Mouse (Mus musculus) 3T3-L1 (cell line): Measurements from ENCODE around the gene Abcc9.
"Not testable (repeated sequence)": the region's sequence is repeated elsewhere in the genome, so short reads cannot be mapped to it uniquely, and the experiment has no call there.

ENCODE experiments used
- DNase-seq: peaks from one replicate; pipeline ENCODE4 v3.0.0-alpha.2; 2015; ENCODE audit warnings: low read depth, low spot score

Gene Abcc9

DNA sequence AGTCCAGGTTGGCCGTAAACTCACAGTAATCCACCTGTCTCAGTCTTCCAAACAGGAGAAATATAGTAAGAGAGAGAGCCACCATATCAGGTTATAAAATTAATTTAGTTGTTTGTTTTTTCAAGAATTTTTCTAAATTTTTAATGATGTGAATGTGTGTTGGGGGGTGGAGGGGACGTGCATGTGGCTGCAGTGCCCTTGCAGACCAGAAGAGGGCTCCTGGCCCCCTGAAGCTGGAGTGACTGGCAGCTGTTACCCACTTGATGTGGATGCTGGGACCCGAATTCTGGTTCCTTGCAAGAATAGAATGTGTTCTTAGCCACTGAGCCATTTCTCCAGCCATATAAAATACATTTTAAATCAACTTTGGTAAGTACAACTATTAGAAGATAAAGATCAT lies 4.6 kb upstream of the Abcc9 start:
- DNase-seq, result no peak

DNA sequence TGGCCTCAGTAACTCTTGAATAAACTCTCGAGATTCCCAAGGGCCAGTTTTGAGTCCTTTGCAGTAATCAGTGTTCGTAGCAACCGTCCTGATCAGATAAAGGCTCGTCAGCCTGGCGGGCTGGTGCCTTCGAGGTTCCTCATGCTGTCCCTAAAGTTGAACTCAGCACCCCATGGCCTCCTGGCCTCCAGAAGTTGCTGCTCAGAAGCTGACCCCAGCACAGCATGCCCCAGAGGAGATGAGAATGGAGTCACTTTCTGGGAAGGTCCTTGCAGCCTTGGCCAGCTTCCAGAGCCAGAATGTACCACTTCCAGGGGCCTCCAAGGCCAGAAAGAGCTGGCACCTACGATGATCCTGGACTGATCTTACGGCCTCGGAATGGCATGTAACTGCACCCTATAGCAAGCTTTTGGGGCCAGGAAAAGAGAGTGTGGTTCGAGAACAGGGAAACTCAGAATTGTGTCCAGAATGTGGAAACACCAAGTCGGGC lies 1.4 kb upstream of the Abcc9 start:
- DNase-seq, result no peak

DNA sequence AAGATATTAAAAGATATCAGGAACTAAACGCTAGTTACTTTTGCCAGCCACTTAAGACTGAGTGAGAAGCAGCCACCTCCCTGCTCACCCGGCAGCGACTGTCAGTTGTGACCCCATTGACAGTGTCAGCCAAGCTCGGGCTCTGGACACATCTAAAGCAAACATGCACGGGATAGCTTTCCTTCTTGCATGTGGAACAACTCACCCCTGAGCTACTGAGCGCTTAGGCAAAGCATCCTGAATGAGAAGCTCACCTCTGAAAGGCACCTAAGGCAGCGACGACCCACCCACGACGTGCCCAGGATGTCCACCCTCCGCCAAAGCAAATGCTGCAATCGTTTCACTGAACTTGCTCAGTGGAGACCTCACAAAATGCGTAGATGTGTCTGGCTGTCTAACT lies 954 bp downstream of the Abcc9 start:
- DNase-seq, result no peak

DNA sequence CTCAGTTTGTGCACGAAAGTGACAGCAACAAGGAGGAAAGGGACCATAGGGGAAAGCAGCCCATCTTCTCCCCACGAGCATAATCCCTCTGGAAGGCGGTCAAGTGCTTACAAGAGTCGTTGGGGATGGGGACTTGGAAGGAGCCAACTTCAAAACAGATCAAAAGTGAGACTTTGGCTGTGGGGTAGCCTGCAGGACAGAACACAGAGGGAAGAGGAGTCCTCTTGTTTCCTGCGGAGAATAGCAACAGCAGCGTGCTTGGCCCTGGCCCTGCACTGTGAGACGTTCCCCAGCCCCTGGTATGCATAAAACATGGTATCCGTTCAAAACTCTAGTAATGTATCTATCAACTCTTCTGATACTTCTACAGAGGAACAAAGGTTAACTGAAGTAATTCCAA lies 1.4 kb downstream of the Abcc9 start:
- DNase-seq, result no peak

DNA sequence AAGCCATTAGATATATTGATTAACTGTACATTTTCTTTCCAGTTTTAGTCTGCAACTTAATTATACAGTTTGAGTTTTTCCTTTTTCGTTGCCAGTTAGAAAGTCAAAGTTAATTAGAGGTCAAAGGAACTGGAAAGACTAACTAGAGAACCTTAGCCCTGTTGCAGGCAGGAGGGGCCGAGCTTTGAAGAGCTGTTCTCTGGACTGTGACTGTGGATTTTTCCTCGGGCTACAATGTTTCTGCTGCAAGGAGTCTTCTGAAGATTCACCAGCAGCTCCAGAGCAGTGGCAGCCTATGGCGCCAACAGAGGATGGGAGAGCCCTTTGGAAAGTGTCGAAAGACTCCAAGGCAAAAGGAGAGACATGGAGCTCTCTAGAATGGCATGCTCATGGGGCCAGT lies 10.0 kb downstream of the Abcc9 start:
- no peak for DNase-seq

DNA sequence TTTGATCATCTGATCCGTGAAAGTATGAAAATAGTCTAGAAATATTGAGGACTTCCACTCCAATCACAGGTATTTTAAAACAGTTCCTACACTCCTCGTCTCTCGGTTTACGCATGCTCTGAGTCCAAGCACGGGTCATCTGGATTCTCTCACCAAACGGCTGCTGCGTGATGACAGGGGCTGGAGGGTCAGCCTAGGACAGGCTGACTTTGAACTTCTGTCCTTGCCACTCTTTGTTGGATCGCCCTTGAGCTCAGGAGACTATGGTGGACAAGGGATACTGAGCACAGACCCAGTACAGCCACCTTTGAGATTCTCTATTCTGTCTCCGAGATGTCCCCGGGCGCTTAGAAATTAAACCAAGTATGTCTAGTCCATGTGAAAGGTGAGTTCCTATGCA lies 12.4 kb downstream of the Abcc9 start:
- no peak for DNase-seq

DNA sequence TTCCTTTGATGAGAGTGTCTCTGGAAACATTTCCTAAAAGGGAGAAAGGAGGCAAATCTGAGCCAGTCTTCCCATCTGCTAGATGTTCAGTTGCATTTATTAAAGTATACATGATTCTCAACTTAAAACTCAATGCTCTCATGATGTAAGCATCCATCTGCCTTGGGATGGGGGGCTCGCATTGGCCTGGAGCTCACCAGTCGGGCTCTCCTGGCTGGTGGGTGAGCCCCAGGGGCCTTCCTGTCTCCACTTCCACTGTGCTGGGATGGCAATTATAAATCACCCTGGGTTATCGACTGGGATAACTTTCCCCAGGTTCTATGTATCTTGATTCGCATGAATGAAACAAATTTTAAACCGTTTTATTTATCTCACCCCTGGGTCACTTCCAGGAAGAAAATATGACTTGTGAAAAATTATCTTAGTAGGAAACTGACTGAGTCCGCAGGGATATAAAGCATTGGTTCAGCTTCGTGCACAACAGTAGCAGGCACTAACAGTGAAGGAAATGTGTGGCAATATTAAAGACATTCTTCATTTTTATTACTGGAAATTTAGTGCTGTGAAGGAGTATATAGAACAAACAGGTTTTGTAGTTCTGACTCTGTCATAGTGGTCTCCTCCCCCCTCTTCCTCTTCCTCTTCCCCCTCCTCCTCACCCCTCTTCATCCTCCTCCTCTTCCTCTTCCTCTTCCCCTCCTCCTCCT lies 19.0 kb downstream of the Abcc9 start:
- DNase-seq, result no peak

DNA sequence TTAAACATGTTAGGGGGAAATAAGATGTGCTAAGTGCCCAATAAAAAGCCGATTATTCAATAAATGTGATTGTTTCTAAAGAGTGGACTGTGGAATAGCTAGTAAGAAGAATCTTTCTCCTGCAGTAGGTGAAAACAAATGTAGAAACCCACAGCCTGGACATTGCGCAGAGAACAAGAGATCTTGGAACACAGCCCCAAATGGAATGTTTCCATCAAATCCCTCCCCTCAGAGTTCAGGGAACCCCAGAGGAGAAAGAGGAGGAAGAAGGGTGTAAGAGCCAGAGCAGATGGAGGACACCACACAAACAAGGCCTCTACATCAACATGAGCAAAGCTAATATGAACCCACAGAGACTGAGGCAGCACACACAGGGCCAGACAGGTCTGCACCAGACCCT lies 32.1 kb downstream of the Abcc9 start:
- no peak for DNase-seq

DNA sequence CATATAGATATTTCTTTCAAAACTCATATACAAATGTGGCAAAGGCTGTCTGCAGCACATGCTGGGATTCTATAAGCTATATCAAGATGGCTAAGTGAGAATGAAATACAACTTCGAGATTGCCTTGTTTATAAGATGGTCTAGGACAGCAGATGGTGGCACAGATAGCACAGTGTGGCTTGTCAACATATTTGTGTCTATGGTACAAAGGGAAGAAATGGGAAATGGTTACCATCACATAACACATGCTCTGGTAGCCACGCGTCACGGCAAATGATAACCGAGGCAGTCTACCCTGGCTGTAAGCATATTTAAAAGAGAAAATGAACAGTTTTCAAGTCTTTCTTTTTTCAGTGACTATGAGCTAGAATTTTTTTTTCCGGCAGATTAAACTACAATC lies 32.8 kb downstream of the Abcc9 start:
- DNase-seq, result no peak

DNA sequence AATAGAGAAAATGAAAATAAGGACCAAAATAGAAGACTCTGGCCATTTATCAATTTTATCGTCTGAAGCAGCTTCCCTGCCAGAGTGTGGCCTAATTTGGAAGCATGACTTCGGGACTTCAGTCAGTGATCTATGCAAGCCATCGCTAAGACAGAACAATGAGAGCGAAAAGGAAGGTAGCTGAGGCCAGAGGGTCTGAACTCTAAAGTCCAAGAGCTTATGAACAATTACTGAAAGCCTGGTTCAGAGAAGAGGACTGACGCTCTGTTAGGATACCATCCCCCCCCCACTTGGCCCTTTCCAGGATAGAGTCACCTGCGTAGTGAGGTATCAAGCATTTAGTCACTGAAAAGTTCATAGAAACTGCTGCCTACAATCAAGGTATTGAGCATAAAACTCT lies 33.3 kb downstream of the Abcc9 start:
- DNase-seq, result no peak

DNA sequence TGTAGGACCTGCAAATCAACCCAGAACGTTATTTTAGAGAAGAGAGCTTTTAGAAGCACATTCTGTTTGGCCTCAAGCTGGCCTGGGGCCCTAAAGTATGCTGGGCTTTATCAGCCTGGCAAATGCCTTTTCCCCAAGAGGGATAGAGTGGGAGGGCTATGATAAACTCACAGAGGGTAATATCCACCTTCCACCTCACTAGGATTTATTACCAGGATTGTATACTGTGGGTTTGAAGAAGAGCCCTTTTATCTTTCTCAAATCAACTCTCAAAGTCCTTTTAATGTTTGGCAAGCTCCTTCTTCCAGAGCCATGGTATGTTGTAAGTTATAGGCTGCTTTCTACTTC lies 33.7 kb downstream of the Abcc9 start:
- no peak for DNase-seq

DNA sequence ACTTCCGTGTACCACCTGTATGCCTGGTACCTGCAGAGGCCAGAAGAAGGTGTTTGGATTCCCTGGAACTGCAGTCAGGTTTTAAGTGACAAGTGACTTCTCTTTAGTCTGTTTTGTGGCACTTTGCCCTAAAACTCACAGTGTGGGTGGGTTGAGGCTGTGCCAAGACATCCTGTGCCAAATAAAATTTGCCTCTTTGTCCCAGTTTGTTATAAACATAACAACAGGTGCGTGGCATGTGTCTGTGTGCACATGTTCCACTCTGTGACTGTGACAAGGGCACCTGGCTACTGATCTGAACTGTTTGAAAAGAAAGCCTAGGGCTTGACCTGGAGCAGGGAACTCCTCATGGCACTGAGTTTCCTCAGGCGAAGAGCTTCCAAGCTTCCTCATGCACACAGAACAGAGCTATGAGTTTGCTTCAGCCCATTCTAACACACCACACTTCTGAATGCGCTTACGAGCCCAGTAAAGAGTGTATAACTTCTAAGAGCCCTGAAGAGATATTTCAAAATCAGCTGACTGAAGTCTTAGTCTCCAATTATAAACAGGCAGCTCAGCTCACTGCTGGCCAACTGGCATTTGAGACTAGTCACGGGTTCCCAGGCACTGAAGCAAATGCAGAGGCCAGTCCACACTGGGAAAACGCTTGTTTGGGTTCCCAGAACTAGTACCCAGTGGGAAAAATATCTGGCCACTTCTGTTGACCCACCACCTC lies 34.3 kb downstream of the Abcc9 start:
- no peak for DNase-seq

DNA sequence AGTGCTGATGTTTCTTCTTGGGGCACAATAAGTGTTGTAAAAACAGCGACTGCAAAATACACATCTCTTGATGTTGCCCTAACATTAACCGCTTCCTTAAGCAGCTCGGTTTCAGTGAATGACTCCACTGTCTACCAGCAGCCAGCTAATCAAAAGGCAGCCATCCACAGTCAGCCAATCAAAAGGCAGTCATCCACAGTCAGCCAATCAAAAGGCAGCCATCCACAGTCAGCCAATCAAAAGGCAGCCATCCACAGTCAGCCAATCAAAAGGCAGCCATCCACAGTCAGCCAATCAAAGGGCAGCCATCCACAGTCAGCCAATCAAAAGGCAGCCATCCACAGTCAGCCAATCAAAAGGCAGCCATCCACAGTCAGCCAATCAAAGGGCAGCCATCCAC lies 40.1 kb downstream of the Abcc9 start:
- DNase-seq, result not testable (repeated sequence)

DNA sequence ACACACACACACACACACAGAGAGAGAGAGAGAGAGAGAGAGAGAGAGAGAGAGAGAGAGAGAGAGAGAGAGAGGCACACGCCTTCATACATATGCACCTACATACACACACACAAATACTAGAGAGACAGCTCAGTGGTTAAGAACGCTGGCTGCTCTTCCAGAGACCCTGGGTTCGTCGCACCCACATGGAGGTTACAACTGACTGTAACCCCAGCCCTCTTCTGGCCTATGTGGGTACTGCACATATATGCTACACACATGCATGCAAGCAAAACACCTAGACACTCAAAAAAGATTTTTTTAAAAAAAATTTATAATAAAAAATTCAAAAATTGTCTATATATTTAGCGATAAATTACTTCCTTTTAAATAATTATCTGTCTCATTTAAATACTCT lies 43.1 kb downstream of the Abcc9 start:
- peak; percentile 39 for DNase-seq

DNA sequence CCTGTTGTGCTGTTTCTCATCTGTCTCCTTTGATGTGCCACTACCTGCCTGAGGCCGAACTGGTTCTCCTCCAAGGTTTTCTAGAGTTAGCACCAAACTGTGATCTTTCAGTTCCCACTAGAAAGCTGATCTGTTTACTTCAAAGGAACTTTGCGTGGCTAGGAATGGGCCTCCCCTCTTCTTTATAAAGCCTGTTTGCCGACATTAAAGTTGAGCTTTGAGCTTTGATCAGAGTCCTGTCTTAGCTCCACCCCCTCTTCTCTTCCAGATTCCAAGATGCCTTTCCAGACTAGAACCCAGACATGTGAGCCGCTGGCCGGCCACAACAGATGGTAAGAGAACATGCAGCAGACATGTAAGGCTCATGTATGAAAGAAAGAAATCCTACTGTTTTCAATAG lies 47.6 kb downstream of the Abcc9 start:
- no peak for DNase-seq

DNA sequence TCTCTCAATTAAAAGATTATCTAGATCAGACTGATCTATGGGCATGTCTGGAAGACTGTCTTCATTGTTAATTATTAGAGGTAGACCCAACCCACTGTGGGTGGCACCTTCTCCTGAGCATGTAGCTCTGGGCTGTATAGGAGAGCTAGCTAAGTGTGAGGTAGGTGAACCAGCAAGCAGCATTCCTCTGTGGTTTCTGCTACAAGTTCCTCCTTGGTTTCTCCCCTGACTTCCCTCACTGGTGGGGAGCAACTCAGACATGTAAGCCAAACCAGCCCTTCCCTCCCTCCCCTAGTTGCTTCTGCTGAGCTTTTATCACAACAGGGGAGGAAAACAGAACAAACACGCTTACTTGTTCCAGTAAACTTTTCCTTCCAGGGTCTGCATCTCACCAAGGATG lies 49.9 kb downstream of the Abcc9 start:
- no peak for DNase-seq

DNA sequence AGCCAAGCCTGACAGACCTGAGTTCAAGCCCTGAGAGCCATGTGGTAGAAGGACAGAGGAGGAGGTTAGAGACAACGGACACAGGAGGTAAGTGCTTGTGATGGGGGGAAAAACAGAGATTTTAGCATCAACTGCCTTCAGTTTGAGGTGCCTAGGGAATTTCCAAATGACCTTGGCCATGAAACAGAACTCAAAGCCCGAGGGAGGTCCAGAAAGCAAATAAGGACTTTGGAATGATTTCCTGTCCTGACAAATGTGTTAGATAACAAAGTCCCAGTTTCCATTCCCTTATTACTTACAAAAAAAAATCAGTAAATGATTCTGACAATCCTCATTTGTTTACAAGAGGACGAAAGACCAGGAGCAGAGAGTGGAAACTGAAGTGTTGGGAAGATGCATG lies 52.8 kb downstream of the Abcc9 start:
- no peak for DNase-seq

DNA sequence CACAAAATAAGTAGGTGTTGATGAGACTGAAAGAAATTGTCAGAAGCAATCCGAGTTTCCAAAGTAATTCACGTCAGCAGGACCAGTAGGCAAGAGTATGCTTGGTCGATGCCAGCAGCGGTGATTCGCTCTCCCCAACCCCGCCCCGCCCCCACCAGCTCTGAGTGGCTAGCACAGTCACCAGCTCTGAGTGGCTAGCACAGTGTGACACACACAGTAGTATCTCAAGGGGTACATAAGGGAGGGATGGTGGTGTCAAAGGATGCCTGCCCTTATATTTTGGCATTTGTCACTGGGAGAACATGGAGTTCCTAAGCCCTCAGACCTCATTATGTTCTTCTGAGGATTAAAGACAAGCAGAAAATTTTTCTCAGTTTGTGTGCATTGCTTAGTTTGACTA lies 56.6 kb downstream of the Abcc9 start:
- DNase-seq, result no peak

DNA sequence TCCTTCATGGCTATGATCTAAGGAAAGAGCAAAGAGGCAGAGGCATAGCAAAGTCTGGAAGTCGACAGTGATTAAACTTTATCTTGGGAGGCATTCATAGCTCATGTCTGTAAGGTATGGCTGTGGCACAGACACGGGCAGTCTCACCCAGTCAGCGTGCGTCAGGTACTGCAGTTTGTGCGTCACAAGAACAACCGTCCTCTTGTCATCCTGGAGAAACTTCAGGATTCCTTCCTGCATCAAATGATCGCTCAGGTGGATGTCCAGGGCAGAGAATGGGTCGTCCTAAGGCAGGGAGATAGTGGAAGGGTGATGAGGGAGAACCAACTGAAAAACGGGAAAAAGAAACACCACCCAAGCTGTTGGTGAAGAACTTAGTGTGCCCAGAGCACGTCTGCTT lies 62.8 kb downstream of the Abcc9 start:
- DNase-seq, result no peak

DNA sequence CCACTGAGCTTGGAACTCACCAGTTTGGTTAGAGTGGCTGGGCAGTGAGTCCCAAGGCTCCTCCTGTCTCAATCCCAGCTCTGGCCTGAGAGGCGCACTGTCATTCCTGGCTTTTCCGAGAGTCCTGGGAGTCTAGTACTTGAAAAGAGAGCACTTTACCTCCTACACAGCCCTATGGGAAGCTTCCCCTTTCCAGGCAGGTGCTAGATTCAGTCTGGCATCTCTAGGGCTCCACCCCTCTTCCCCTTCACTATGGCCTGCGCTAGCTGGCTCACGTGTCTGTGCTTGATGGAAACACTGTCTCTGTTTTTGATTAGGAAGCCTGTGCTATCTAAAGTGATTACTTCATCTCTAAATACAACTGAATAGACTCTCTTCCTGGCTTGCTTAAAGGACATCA lies 66.5 kb downstream of the Abcc9 start:
- DNase-seq, result no peak

DNA sequence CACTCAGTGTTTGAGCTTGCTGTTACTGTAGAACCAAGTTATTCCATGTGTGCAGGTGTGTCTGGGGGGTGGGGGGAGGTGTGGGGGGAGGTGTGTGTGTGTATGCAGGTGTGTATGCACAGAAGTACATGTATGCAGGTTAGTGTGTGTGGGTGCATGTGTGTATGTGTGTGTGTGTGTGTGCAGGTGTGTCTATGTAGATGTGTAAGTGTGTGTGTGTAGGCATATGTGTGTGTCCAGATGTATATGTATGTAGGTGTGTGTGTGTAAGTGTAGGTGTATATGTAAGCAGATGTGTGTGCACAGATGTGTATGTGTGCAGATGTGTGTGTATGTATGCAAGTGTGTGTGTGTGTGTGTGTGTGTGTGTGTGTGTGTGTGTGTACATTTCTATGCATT lies 66.9 kb downstream of the Abcc9 start:
- no peak for DNase-seq

DNA sequence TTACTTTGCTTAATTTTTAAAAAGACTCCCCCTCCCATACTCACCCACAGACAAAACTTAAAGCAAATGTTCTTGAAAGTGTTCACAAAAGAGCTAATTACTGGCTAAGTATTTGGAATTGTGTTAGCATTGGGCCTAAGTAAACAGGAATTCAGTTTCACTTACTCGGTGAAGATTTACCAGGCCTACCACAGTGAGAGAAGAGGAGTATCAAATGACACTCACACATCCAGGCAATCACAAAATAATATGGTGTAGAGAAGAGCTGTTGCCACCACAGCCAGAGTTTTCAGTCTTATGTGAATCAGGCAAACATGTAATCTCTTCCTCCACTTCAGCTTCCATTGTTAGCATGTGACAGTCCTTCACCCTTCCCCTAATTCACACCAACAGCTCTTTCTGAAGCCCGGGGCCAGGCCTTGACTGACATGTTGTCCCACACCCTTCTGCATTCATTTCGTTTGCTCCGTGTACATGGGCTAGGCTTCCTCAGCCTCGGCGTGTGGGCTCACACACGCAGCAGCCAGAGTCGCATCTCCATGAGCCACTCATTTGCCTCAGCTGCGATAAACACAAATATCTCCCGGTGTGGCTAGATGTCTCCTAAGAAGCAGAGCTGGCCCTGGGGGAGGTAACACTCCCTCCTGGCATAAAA lies 67.5 kb downstream of the Abcc9 start:
- no peak for DNase-seq

DNA sequence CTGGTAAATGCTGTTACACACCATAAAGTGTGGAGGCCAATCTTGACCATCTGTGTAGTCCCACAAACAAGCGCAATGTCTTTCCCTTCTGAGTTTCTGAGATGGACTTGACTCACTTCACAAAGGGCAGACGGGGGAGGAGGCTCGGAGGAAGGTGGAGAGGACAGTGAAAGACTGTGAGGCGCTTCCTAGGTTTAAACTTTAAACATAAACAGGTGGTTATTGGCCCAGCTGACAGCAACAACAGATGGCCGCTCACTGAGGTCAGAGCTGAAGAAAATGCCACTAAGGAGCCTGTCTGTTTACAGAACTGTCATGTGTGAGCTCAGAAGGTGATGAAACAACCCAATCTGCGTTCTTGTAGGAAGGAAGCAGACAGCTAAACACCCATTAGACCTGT lies 78.8 kb downstream of the Abcc9 start:
- no peak for DNase-seq
